Mouse (Mus musculus) liver, embryonic 12.5 days (tissue): ENCODE results near the gene Fam120c. TPM values are rescaled to one million over a fixed set of nuclear protein-coding genes. Genes with fewer than 3 reads are reported as not detected.
A peak's percentile ranks its signal among the peaks of the same experiment; 100 is the strongest.

Experiments
- ATAC-seq: fragments of 200-750 bp; cut with Nextera tagmentation; 2 replicates; pipeline ENCODE4 v1.8.0; 2017; ENCODE audit warnings: moderate number of reproducible peaks, mild to moderate bottlenecking, moderate library complexity
- H3K27ac ChIP-seq: fragments of 300-500 bp; sonication (generic); 2 replicates; pipeline ENCODE4 v1.5.1; 2016; ENCODE audit warnings: mild to moderate bottlenecking
- H3K27me3 ChIP-seq: fragments of 300-500 bp; sonication (generic); replicated peaks from 2 replicates; pipeline ENCODE4 v1.6.1; 2016; ENCODE audit warnings: mild to moderate bottlenecking, moderate library complexity
- H3K36me3 ChIP-seq: fragments of 300-500 bp; sonication (generic); 2 replicates; pipeline ENCODE4 v1.6.1; 2016; ENCODE audit warnings: mild to moderate bottlenecking, moderate library complexity
- H3K4me1 ChIP-seq: fragments of 300-500 bp; sonication (generic); 2 replicates; pipeline ENCODE4 v1.6.1; 2016
- H3K4me2 ChIP-seq: fragments of 300-500 bp; sonication (generic); 2 replicates; pipeline ENCODE4 v1.6.1; 2016; ENCODE audit warnings: mild to moderate bottlenecking, moderate library complexity
- H3K4me3 ChIP-seq: fragments of 300-500 bp; sonication (generic); 2 replicates; pipeline ENCODE4 v1.5.1; 2016; ENCODE audit warnings: mild to moderate bottlenecking, moderate library complexity
- H3K9ac ChIP-seq: fragments of 300-500 bp; sonication (generic); 2 replicates; pipeline ENCODE4 v1.6.1; 2016; ENCODE audit warnings: mild to moderate bottlenecking, moderate library complexity
- H3K9me3 ChIP-seq: fragments of 300-500 bp; sonication (generic); replicated peaks from 2 replicates; pipeline ENCODE4 v1.6.1; 2016; ENCODE audit warnings: mild to moderate bottlenecking, moderate library complexity
- WGBS: fragments of 180-500 bp; shearing (Covaris S2); methylation state at CpG from one replicate; pipeline ENCODE4 v1.1.7; 2016; ENCODE audit not compliant: insufficient replicate concordance; 5-methylcytosine and 5-hydroxymethylcytosine counted together
- polyA plus RNA-seq: library from polyadenylated mRNA; unstranded; fragments of >200 nt; fragmentation: Nextera tagmentation; extraction: Ambion mirVana; gene quantifications from 2 replicates; pipeline ENCODE4 v1.2.1, GENCODE M21; 2016

Gene Fam120c
- polyA plus RNA-seq, result 1.2 and 1.3 TPM in 2 replicates

DNA sequence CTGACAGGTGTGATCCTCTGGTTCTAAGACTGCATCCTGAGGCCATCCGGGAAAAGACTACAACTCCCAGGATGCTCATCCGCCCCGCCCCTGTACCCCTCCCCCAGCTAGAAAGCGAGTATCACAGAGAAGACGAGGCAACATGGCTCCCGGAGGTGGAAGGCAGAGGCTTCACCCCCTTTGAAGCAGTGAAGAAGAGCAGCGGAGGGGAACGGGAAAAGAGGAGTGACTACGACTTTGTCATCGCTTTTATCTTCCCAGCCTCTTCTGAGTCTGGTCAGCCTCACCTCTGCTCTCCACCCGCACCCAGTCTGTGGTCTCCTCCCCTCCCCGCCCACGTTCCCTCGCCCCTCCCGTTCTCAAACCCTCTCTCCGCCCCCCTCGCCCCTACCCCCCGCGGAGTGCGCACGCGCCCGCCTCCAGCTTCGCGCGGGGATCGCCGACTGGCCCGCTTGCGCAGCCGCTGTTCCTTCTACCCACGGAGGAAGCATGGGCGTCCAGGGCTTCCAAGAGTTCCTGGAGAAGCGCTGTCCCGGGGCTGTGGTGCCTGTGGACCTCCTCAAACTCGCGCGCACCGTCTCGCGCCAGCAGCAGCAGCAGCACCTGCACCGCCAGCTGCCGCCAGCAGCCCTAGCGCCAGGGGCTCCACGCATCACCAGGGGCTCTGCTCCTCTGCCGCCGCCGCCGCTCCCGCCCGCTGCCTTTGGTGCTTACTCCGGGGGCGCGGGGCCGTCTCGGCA is at the start of gene Fam120c:
TSS of gene Fam120c (plus strand) at position 415 of the 740 bp plus-strand sequence.
- no peaks in the 10 kb centered on the region for H3K9me3 ChIP-seq
- no peaks in the 10 kb centered on the region; the same call in 1 of the 2 replicates for H3K36me3 ChIP-seq
- WGBS, result 3% methylated on average over 40 of the region's 56 CpGs

DNA sequence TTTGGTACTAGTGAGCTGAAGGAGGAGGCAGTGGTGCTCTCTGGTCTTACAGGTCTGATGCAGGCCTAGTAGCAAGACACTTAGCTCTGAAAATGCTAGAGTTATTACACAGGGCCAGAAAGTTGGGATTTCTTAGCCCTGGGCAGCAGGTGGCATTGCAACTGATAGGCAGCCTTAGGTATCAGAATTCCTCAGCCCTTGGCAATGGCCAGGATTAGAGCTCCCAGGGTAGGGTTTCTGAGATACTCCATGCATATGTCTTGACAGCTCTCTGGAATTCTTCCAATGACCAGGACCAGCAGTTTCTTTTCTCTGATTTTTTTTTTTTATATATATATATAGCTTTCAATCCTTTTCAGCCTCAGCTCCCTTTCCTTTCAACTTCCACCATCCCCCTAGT is 45.6 kb upstream of the Fam120c start:
- H3K4me1 ChIP-seq, result no peaks in the 10 kb centered on the region
- H3K36me3 ChIP-seq, result no peaks in the 10 kb centered on the region
- ATAC-seq, result no peak

More for the DNA sequence above, at the start of gene Fam120c:
- H3K9ac ChIP-seq, result peak within 1 kb of the TSS; percentile 78
- peak within 1 kb of the TSS; percentile 78 for H3K27ac ChIP-seq
- H3K27me3 ChIP-seq, result peaks cover 26% of the 10 kb centered on the region
- H3K4me2 ChIP-seq, result peak within 1 kb of the TSS; percentile 78
- H3K4me1 ChIP-seq, result peaks cover 11% of the 10 kb centered on the region
- H3K4me3 ChIP-seq, result peak within 1 kb of the TSS; percentile 74
- peak; percentile 94 for ATAC-seq

DNA sequence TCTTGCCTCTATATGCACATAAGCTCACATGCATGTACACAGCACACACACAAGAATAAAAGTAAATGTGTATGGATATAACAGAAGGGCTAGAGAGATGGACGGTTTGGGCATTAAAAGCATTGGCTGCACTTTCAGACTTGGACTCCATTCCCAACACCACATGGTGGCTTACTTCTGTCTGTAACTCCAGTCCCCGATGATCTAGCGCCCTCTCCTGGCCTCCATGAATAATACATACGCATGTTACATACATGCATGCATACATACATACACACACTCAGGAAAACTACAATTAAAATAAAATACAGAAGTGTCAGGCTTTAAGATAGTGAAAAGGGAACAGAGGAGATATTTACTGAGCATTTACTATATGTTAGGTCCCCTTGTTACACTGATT is 30.2 kb upstream of the Fam120c start:
- Histone ChIP-seq H3K36me3 (no peaks in the 10 kb centered on the region), H3K4me3 (no peak overlapping the region), H3K27me3 (peaks cover 17% of the 10 kb centered on the region; the same call in 1 of the 2 replicates), H3K4me1 (no peaks in the 10 kb centered on the region), H3K9me3 (no peaks in the 10 kb centered on the region), H3K27ac (no peak overlapping the region), H3K4me2 (no peak overlapping the region), H3K9ac (no peak overlapping the region)
- 57% methylated on average over 4 of the region's 4 CpGs for WGBS
- ATAC-seq, result no peak

More for the DNA sequence above, 45.6 kb upstream of the Fam120c start:
- Histone ChIP-seq H3K4me3 (no peak overlapping the region), H3K27me3 (no peaks in the 10 kb centered on the region), H3K9ac (no peak overlapping the region), H3K4me2 (no peak overlapping the region), H3K27ac (no peak overlapping the region), H3K9me3 (no peaks in the 10 kb centered on the region)

DNA sequence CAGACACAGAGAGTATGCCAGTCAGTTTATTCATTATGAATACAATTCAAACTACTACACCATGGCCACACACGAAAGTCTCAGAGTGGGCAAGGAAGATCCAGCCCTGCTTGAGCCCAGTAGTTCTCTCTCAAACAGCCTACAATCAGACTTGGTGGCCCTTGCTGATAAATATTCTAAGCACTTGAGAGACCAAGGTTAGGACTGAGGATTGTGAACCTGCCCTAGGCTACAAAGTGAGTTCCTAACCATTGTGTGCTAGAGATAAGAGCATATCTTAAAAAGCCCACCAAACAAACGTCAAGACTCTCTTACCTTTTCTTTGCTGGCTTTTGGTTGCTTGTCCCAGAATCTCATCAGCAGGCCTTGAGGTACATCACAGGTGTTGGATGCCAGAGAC is 10.4 kb upstream of the Fam120c start:
- no peak overlapping the region for H3K4me2 ChIP-seq
- H3K27me3 ChIP-seq, result peaks cover 20% of the 10 kb centered on the region
- no peaks in the 10 kb centered on the region for H3K36me3 ChIP-seq
- WGBS, result 30% methylated on average over 2 of the region's 2 CpGs
- H3K9me3 ChIP-seq, result no peaks in the 10 kb centered on the region
- H3K9ac ChIP-seq, result no peak overlapping the region
- no peak overlapping the region for H3K4me3 ChIP-seq
- no peaks in the 10 kb centered on the region for H3K4me1 ChIP-seq
- no peak overlapping the region for H3K27ac ChIP-seq
- ATAC-seq, result peak; percentile 35; the same call in 1 of the 2 replicates

DNA sequence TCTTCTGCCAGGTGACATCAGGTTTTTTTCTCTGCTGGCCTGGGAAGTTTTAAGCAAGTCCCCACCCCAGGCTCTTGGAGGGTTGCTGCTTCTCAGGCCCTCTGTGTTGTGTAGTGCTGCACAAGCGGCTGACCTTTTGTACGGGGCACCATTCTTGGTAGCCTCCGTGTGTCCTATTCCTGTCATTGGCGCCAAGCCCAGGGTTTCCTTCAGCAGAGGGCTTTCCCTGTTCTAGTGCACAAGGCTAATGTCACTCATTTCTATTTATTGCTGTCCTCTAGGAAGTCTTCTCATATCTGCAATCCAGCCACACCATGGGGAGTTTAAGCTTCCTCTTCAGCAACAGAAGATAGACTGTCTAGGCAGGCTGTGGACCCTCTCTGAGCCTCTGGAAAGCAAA is 6.2 kb upstream of the Fam120c start:
- H3K4me1 ChIP-seq, result no peaks in the 10 kb centered on the region
- WGBS, result 70% methylated on average over 4 of the region's 4 CpGs
- no peaks in the 10 kb centered on the region for H3K36me3 ChIP-seq
- H3K9ac ChIP-seq, result no peak overlapping the region
- H3K27ac ChIP-seq, result no peak overlapping the region
- peaks cover 37% of the 10 kb centered on the region for H3K27me3 ChIP-seq
- H3K4me2 ChIP-seq, result no peak overlapping the region
- no peaks in the 10 kb centered on the region for H3K9me3 ChIP-seq
- ATAC-seq, result no peak
- H3K4me3 ChIP-seq, result no peak overlapping the region

DNA sequence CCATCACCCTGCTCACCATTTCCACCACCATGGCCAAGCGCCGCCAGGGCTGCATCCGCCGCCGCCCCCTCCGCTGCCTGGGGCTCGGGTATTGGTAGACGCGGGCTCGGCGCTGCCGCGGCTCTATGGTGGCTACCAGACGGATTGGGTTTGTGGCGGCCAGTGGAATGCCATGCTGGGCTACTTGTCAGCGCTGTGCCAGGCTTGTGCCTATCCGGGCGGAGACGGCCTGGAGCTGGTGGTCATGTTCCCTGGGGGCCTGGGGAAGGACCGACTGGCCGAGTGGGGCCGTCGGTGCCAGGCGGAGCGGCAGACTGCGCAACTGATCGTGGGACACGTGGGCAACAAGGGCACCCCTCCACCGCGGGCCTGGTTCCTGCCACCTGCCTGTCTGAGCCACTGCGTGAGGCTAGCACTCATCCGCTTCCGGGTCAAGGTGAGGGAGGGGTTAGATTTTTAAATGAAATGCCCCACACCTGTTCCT is 568 bp downstream of the Fam120c start:
- peak; percentile 50 for ATAC-seq
- Histone ChIP-seq H3K9ac (peak overlapping the region; percentile 78), H3K4me3 (peak overlapping the region; percentile 74)

DNA sequence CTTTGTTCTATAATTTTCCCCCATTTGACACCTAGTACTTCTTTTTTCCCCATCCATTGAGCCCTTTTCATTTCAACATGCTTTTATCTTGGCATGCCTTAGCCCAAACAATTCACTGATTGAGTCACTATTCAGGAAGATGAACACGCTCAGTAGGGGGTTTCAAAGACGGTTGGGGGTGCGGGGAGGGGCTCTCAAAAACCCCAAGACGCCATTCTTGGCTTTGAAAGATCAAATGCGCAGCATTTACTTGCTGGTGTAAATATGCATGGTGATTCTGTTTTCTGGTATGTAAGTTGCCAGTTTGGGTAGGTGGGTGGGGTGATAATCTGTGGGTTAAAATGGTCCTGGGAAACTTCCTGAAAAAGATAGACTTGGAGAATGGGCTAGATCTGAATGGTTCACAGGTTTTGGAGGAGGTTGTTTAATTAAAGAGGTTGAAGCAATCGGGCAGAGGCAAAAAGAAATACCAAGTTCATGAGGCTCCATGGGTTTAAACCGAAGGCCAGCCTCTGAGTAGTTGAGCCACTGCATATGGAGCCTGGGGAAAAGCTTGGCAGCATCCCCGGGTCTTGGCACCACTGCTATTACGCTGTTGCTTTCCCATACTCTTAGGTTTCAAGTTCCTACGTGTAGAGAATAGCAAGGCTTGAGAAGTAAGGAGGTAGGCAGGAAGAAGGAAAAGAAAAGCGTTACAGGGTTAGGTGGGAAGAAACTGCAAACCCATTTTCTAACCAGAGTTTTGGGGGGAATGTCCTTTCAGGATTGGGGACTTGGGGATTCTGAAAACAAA is 1.6 kb downstream of the Fam120c start:
- Histone ChIP-seq H3K9ac (peak overlapping the region; percentile 78), H3K9me3 (no peaks in the 10 kb centered on the region), H3K4me1 (peaks cover 11% of the 10 kb centered on the region), H3K27me3 (peaks cover 21% of the 10 kb centered on the region), H3K36me3 (peaks cover 4% of the 10 kb centered on the region; the same call in 1 of the 2 replicates), H3K27ac (no peak overlapping the region), H3K4me2 (peak overlapping the region; percentile 78), H3K4me3 (peak overlapping the region; percentile 74)
- WGBS, result 25% methylated on average over 11 of the region's 11 CpGs
- ATAC-seq, result no peak

More for the DNA sequence above, 568 bp downstream of the Fam120c start:
- Histone ChIP-seq H3K4me1 (peaks cover 11% of the 10 kb centered on the region), H3K9me3 (no peaks in the 10 kb centered on the region), H3K27me3 (peaks cover 26% of the 10 kb centered on the region), H3K4me2 (peak overlapping the region; percentile 78), H3K36me3 (peaks cover 4% of the 10 kb centered on the region; the same call in 1 of the 2 replicates), H3K27ac (peak overlapping the region; percentile 78)
- WGBS, result 11% methylated on average over 19 of the region's 33 CpGs

DNA sequence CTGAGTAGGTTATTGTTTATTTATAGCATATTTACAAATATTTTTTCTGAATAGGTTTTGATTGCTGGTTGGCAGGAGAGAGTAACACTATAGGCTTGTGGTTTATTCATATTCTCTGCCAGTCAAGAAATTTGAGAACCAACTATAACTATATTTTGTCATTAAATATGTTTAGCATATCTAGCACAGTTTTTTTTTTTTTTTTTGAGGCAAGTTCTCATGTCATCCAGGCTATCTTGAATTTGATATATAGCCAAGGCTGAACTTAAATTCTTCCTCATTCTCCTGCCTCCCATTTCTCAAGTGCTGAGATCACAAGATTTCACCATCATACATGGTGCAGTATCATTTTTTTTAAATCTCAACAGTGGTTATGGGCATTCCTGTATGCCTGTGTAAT is 3.3 kb downstream of the Fam120c start:
- Histone ChIP-seq H3K4me1 (peaks cover 11% of the 10 kb centered on the region), H3K36me3 (peaks cover 4% of the 10 kb centered on the region; the same call in 1 of the 2 replicates), H3K9me3 (no peaks in the 10 kb centered on the region), H3K27me3 (peaks cover 12% of the 10 kb centered on the region; the same call in 1 of the 2 replicates), H3K9ac (no peak overlapping the region), H3K4me2 (no peak overlapping the region), H3K27ac (no peak overlapping the region), H3K4me3 (no peak overlapping the region)
- ATAC-seq, result no peak

DNA sequence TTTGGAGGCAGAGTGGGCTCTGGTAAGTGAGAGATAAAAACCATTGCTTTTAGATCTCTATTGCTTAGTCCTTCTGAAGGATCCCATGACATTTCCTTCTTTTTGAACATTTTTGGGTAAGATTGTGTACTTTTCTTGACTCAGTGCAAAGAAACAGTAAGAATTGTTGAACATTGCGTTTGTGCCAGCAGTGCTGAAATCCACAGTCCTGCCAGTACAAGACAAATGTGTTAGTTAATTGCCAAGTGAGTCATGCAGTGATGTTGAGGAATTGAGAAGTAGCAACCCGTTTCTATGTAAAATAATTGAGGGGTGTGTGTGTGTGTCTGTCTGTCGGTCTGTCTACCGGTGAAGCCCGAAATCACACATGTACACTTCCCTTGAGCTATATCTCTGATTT is 5.3 kb downstream of the Fam120c start:
- H3K36me3 ChIP-seq, result peaks cover 4% of the 10 kb centered on the region; the same call in 1 of the 2 replicates
- no peak overlapping the region for H3K9ac ChIP-seq
- WGBS, result 86% methylated on average over 5 of the region's 5 CpGs

DNA sequence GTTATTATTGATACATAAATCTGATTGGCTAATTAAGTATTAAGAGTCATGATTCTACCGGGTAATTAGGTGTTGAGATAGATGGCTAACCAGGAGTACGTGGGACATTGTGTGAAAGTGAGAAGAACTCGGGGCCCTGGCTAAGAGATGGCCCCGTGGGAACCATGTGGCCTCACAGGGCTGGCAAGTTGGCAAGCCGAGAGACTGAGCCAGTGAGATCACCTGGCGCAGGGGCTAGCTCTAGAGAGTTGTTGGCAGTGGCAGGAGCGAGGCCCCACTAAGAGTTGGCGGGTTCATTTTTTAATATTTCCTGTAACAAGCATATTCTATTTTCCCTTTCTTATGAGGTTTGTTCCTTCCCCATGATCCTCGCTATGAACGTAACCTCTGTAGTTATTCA is 74.8 kb downstream of the Fam120c start:
- Histone ChIP-seq H3K4me2 (no peak overlapping the region), H3K27ac (no peak overlapping the region), H3K36me3 (no peaks in the 10 kb centered on the region), H3K27me3 (no peaks in the 10 kb centered on the region), H3K9ac (no peak overlapping the region), H3K4me1 (no peaks in the 10 kb centered on the region), H3K4me3 (no peak overlapping the region), H3K9me3 (no peaks in the 10 kb centered on the region)
- ATAC-seq, result no peak
- WGBS, result 79% methylated on average over 10 of the region's 10 CpGs

More for the DNA sequence above, 5.3 kb downstream of the Fam120c start:
- Histone ChIP-seq H3K9me3 (no peaks in the 10 kb centered on the region), H3K4me3 (no peak overlapping the region), H3K4me1 (peaks cover 11% of the 10 kb centered on the region), H3K27me3 (peaks cover 4% of the 10 kb centered on the region; the same call in 1 of the 2 replicates), H3K27ac (no peak overlapping the region), H3K4me2 (no peak overlapping the region)
- ATAC-seq, result no peak

DNA sequence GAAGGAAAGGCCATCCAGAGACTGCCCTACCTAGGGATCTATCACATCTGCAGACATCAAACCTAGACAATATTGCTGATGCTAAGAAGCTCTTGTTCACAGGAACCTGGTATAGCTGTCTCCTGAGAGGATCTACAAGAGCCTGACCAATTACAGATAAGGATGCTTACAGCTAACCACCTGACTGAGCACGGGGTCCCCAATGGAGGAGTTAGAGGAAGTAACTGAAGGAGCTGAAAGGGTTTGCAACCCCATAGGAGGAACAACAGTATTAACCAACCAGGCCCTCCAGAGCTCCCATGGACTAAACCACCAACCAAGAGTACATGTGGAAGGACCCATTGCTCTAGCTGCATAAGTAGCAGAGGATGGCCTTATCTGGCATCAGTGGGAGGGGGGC is 76.8 kb downstream of the Fam120c start:
- no peak overlapping the region for H3K4me2 ChIP-seq
- H3K27ac ChIP-seq, result no peak overlapping the region
- no peak for ATAC-seq
- no peaks in the 10 kb centered on the region for H3K27me3 ChIP-seq
- no peak overlapping the region for H3K4me3 ChIP-seq
- H3K9ac ChIP-seq, result no peak overlapping the region
- no peaks in the 10 kb centered on the region for H3K36me3 ChIP-seq
- H3K4me1 ChIP-seq, result no peaks in the 10 kb centered on the region
- no peaks in the 10 kb centered on the region for H3K9me3 ChIP-seq
- 61% methylated on average over 1 of the region's 1 CpGs for WGBS

DNA sequence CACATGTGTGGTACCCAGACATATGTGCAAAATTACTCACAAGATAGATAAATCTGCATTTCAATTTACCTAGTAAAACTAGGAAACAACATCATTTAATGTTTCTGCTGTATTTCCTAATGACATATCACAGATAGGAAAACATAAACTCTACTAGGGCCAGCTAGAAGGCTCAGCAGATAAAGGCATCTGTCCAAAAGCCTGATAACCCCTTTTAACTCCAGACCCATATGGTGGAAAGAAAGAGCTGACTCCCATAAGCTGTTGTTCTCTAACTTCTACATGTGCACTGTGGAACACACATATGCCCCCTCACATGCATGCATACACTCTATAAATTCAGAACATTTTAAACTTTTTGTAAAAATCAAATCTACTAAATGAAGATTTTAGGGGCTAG is 99.7 kb downstream of the Fam120c start:
- H3K4me2 ChIP-seq, result no peak overlapping the region
- H3K9me3 ChIP-seq, result no peaks in the 10 kb centered on the region
- peak; percentile 76 for ATAC-seq
- H3K36me3 ChIP-seq, result no peaks in the 10 kb centered on the region
- H3K27me3 ChIP-seq, result no peaks in the 10 kb centered on the region
- no peak overlapping the region for H3K27ac ChIP-seq
- H3K9ac ChIP-seq, result no peak overlapping the region
- H3K4me3 ChIP-seq, result no peak overlapping the region
- H3K4me1 ChIP-seq, result 0 out of 2 replicates have a peak, but pooled peaks cover 10% of the 10 kb centered on the region
